Comparison of ENCODE assay signal across 9 mouse cellular contexts in the genomic region with DNA sequence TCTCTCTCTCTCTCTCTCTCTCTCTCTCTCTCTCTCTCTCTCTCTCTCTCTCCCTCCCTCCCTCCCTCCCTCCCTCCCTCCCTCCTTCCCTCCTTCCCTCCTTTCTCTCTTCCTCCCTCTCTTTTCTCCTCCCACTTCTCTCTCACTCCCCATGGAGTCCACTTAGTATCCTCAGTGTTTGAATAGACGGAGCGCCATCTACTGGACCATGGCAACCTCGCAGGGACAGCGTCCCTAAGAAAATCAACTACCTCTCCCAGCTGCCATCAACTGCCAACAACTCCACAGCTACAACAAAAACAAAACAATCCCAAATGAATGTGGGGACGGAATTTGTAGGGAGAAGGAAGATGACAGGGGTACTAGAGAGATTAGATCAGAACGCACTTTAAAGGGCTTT.
A peak's percentile ranks its signal among the peaks of the same experiment; 100 is the strongest.
DNase-seq lines count a peak whose midpoint lies in the region; ATAC-seq and TF ChIP-seq lines count a peak whose summit lies in the region.
"Had no signal": no experiment of that assay in that cellular context is flagged by ENCODE, and none has a peak within 500 bp of the region (broad histone marks: within the 10 kb centered on the region; RNA-seq: fewer than 3 reads in every experiment).

No protein-coding gene starts in this region.

- H3K9me3 ChIP-seq in kidney, embryonic 15.5 days (replicated peaks) = no peaks in the 10 kb centered on the region
- no peaks in the 10 kb centered on the region for H3K9me3 ChIP-seq in limb, embryonic 14.5 days (ENCODE audit: control insufficient read depth, low read length)
- H3K9me3 ChIP-seq: embryonic facial prominence, embryonic 13.5 days had no signal

- no peak overlapping the region for H3K4me3 ChIP-seq in kidney, embryonic 15.5 days (replicated peaks)
- no peak overlapping the region for H3K4me3 ChIP-seq in limb, embryonic 14.5 days (replicated peaks; ENCODE audit: low read length)
- H3K4me3 ChIP-seq: embryonic facial prominence, embryonic 13.5 days had no signal

- peak; percentile 67; the same call in 1 of the 2 replicates for ATAC-seq in kidney, embryonic 15.5 days (replicated peaks; ENCODE audit: low FRiP score)
- ATAC-seq in limb, embryonic 14.5 days (ENCODE audit: low FRiP score, low read depth) = peak; percentile 69; the same call in 1 of the 2 replicates

- no peaks in the 10 kb centered on the region for H3K4me1 ChIP-seq in kidney, embryonic 15.5 days
- peaks cover 8% of the 10 kb centered on the region; the same call in 1 of the 2 replicates for H3K4me1 ChIP-seq in limb, embryonic 14.5 days (ENCODE audit: control insufficient read depth, insufficient read depth, low read length)
- H3K4me1 ChIP-seq: embryonic facial prominence, embryonic 13.5 days had no signal

- H3K36me3 ChIP-seq in kidney, embryonic 15.5 days = no peaks in the 10 kb centered on the region
- H3K36me3 ChIP-seq in limb, embryonic 14.5 days (ENCODE audit: control insufficient read depth, insufficient read depth, low read length) = no peaks in the 10 kb centered on the region
- H3K36me3 ChIP-seq: embryonic facial prominence, embryonic 13.5 days had no signal

- H3K27me3 ChIP-seq in kidney, embryonic 15.5 days = no peaks in the 10 kb centered on the region
- no peaks in the 10 kb centered on the region for H3K27me3 ChIP-seq in limb, embryonic 14.5 days (ENCODE audit: control insufficient read depth, insufficient read depth, low read length)
- H3K27me3 ChIP-seq: embryonic facial prominence, embryonic 13.5 days had no signal

- no peak overlapping the region for H3K4me2 ChIP-seq in kidney, embryonic 15.5 days
- no peak overlapping the region for H3K4me2 ChIP-seq in limb, embryonic 14.5 days (replicated peaks; ENCODE audit: low read depth, low read length, severe bottlenecking)
- H3K4me2 ChIP-seq: embryonic facial prominence, embryonic 13.5 days had no signal

- DNase-seq in 3134 (ENCODE audit: extremely low read depth, insufficient read length, low spot score) = peak; percentile 46
- peak; percentile 44 for DNase-seq in Muller cell, postnatal 12 days (ENCODE audit: inconsistent ontology term)
- peak; percentile 84 to 87 for DNase-seq in cerebellum, postnatal 10 days
- peak; percentile 73 for DNase-seq in gastrocnemius, postnatal 10 days
- peak; percentile 81 for DNase-seq in limb, embryonic 14.5 days (ENCODE audit: low spot score)
- peak; percentile 59 for DNase-seq in ovary, adult 18-20 months (ENCODE audit: low spot score)
- DNase-seq in thymus, postnatal 0 days (ENCODE audit: low spot score) = peak; percentile 60

- no peak overlapping the region for H3K27ac ChIP-seq in kidney, embryonic 15.5 days
- H3K27ac ChIP-seq in limb, embryonic 14.5 days (replicated peaks; ENCODE audit: low read depth, low read length) = no peak overlapping the region
- H3K27ac ChIP-seq: embryonic facial prominence, embryonic 13.5 days had no signal

- no peak for TF ChIP-seq POLR2A in limb, embryonic 14.5 days (IDR thresholded peaks at IDR 0.05; ENCODE audit: borderline replicate concordance, extremely low read depth, insufficient read depth, insufficient read length)

- WGBS in kidney, embryonic 15.5 days = 10% methylated on average over 6 of the region's 6 CpGs
- 10% methylated on average over 6 of the region's 6 CpGs for WGBS in limb, embryonic 14.5 days

- H3K9ac ChIP-seq in kidney, embryonic 15.5 days = no peak overlapping the region
- H3K9ac ChIP-seq in limb, embryonic 14.5 days (ENCODE audit: low read depth, low read length, severe bottlenecking) = no peak overlapping the region
- H3K9ac ChIP-seq: embryonic facial prominence, embryonic 13.5 days had no signal
